Mouse (Mus musculus) midbrain, embryonic 10.5 days (tissue): ENCODE measurements around the gene 2210016F16Rik. TPM values are rescaled to one million over a fixed set of nuclear protein-coding genes. Genes with fewer than 3 reads are reported as not detected.
"Not testable (repeated sequence)": the region's sequence is repeated elsewhere in the genome, so short reads cannot be mapped to it uniquely, and the experiment has no call there.

Experiments used
- DNase-seq: peaks from one replicate; pipeline ENCODE4 v3.0.0-alpha.2; 2017; ENCODE audit warnings: low spot score
- H3K27ac ChIP-seq: fragments of 300-500 bp; sonication (generic); replicated peaks from 2 replicates; pipeline ENCODE4 v1.5.1; 2016; ENCODE audit warnings: mild to moderate bottlenecking
- H3K27me3 ChIP-seq: fragments of 300-500 bp; sonication (generic); 2 replicates; pipeline ENCODE4 v1.6.1; 2016; ENCODE audit warnings: low read depth, mild to moderate bottlenecking; ENCODE audit not compliant: poor library complexity, severe bottlenecking
- H3K36me3 ChIP-seq: fragments of 300-500 bp; sonication (generic); 2 replicates; pipeline ENCODE4 v1.6.1; 2016; ENCODE audit warnings: mild to moderate bottlenecking, moderate library complexity
- H3K4me1 ChIP-seq: fragments of 300-500 bp; sonication (generic); 2 replicates; pipeline ENCODE4 v1.6.1; 2016
- H3K4me3 ChIP-seq: fragments of 300-500 bp; sonication (generic); 2 replicates; pipeline ENCODE4 v1.5.1; 2016; ENCODE audit warnings: mild to moderate bottlenecking, moderate library complexity
- H3K9me3 ChIP-seq: fragments of 300-500 bp; sonication (generic); replicated peaks from 2 replicates; pipeline ENCODE4 v1.6.1; 2016; ENCODE audit warnings: mild to moderate bottlenecking
- WGBS: fragments of 180-500 bp; shearing (Covaris S2); methylation state at CpG from one replicate; pipeline ENCODE4 v1.1.7; 2016; 5-methylcytosine and 5-hydroxymethylcytosine counted together
- polyA plus RNA-seq: library from polyadenylated mRNA; unstranded; fragments of >200 nt; fragmentation: Nextera tagmentation; extraction: Ambion mirVana; gene quantifications from 2 replicates; pipeline ENCODE4 v1.2.1, GENCODE M21; 2016

2210016F16Rik gene
- polyA plus RNA-seq: 29.1 and 30.1 TPM in 2 replicates

DNA sequence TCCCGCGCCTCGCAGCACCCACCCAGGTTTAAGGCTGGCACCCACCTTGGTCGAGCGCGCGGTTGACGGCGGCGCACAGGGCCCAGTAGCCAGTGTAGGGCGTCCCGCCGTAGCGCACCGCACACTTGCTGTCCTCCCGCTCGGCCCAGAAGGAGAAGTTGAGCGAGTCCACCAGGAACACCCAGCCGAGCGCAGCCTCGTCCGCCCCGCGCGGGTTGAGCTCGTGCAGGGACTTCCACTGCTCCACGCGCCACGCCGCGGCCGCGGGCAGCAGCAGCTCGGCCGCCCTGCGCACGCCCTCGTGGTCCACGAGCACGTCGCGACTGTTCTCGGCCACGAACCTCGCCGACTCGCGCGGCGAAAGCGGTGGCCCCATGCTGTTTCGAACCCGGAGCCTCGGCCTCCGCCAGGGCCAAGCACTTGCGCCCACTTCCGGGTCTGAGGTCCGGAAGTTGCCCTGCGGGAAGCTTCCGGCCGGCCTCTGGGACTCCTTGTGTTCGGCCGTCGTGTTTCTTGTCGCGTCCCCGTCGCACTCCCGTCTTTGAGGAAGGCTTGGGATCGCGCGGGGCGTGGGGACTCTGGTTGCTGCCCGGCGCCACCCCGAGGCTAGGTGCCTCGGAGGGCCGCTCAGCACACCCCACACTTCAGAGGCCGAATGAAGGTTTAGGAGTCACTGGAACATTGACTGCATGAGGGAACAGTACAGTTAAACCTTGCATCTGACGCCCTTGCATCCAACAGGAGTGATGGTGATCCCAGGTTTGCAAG lies at the start of gene 2210016F16Rik:
2210016F16Rik (minus strand) TSS at position 447 of the 768 bp plus-strand sequence.
- peak within 1 kb of the TSS; percentile 85 for H3K27ac ChIP-seq
- 3% methylated on average over 79 of the region's 80 CpGs for WGBS

DNA sequence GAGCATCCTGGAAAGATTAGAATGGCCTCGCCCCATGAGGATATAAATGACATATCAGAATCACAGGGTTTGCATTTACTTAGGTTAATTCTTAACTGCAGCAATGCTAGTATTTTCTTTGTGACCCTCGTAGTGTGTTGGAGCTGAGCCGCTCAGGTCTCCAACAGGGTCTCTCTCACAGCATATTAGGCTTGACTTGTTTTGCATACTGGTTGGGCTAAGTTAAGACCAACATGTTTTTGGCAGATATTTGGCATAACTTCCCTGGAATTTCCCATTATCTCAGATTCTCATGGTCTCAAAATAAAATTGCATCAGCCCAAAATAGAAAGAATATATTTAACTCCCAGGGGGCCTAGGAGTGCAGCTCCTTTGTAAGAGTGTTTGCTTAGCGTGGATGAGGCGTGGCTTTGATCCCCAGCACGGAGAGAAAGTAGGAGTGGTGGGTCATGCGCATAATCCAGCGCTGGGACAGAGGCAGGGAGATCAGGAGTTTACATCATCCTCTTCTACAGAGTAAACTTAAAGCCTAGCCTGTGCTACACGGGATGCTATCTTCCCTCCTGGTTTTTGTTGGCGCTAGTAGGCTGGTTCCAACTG lies 38.1 kb upstream of the 2210016F16Rik start:
- Histone ChIP-seq H3K27ac (no peak overlapping the region), H3K36me3 (no peaks in the 10 kb centered on the region), H3K27me3 (no peaks in the 10 kb centered on the region), H3K9me3 (no peaks in the 10 kb centered on the region), H3K4me3 (no peak overlapping the region), H3K4me1 (0 out of 2 replicates have a peak, but pooled peaks cover 6% of the 10 kb centered on the region)
- WGBS: 66% methylated on average over 10 of the region's 10 CpGs
- DNase-seq: no peak

More for the DNA sequence above, at the start of gene 2210016F16Rik:
- no peaks in the 10 kb centered on the region for H3K27me3 ChIP-seq
- H3K4me1 ChIP-seq: peaks cover 17% of the 10 kb centered on the region
- DNase-seq: peak; percentile 79
- peaks cover 36% of the 10 kb centered on the region for H3K36me3 ChIP-seq
- peaks cover 24% of the 10 kb centered on the region for H3K9me3 ChIP-seq
- H3K4me3 ChIP-seq: peak within 1 kb of the TSS; percentile 76

DNA sequence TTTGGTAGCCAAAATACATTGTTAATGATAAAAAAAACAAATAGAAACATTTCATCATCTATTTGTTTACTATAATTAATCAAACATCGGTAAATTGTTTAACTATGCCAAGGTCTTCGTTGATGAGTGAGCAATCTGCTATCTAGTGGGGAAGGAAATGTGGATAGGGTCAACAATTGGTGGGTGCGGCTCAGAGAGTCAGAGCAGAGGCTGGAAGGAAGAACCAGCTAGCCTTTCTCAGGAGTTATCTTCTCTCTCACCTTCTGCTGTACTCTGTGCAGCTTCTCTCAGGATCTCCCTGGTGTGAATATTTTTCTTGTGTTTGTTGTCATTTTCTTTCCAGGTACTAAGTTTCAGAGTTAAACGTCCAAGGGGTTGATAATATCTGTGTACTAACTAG lies 37.2 kb upstream of the 2210016F16Rik start:
- 88% methylated on average over 4 of the region's 4 CpGs for WGBS
- H3K27ac ChIP-seq: no peak overlapping the region
- no peaks in the 10 kb centered on the region for H3K36me3 ChIP-seq
- no peaks in the 10 kb centered on the region for H3K27me3 ChIP-seq
- H3K4me3 ChIP-seq: no peak overlapping the region
- DNase-seq: no peak
- H3K4me1 ChIP-seq: 0 out of 2 replicates have a peak, but pooled peaks cover 6% of the 10 kb centered on the region
- no peaks in the 10 kb centered on the region for H3K9me3 ChIP-seq

DNA sequence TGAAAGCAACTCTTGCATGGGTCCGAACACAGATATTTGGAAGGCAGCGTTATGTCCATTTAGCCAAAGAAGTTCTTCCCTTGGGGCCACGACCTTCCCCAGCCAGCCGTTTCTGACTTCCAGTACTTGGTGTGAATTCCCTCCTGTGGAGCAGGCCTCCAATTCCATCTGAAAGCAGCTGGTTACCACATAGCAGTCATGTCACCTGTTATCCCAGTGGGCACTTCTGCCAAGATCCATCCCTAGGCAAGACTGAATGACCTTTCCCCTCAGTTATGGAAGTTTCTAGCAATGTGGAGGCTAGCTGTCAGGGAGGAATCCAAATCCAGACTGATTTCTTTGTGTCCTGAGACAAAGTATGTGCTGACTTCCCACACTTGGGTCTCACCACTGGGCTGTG lies 36.0 kb upstream of the 2210016F16Rik start:
- Histone ChIP-seq H3K4me1 (0 out of 2 replicates have a peak, but pooled peaks cover 6% of the 10 kb centered on the region), H3K9me3 (no peaks in the 10 kb centered on the region; the same call in 1 of the 2 replicates), H3K4me3 (no peak overlapping the region), H3K36me3 (no peaks in the 10 kb centered on the region), H3K27ac (no peak overlapping the region), H3K27me3 (no peaks in the 10 kb centered on the region)
- 79% methylated on average over 4 of the region's 4 CpGs for WGBS
- no peak for DNase-seq

DNA sequence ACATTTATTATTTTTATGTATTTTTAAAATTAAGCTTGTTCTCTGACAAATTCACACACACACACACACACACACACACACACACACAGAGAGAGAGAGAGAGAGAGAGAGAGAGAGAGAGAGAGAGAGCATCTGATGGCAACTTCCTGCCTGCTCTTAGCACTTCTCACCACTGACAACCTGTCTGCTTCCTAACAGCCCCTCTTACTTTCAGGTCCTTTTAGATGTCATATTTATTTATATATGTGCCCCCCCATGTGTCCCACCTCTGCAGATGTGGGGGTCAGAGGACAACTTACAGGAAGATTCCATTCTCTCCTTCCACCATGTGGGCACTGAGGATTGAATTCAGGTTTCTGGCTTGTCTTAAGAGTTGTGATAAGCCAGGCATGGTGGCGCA lies 34.2 kb upstream of the 2210016F16Rik start:
- H3K36me3 ChIP-seq: no peaks in the 10 kb centered on the region
- WGBS: 94% methylated on average over 1 of the region's 1 CpGs
- no peak for DNase-seq
- no peaks in the 10 kb centered on the region; the same call in 1 of the 2 replicates for H3K9me3 ChIP-seq
- no peaks in the 10 kb centered on the region for H3K27me3 ChIP-seq
- H3K4me1 ChIP-seq: 0 out of 2 replicates have a peak, but pooled peaks cover 6% of the 10 kb centered on the region
- H3K4me3 ChIP-seq: no peak overlapping the region
- H3K27ac ChIP-seq: no peak overlapping the region

DNA sequence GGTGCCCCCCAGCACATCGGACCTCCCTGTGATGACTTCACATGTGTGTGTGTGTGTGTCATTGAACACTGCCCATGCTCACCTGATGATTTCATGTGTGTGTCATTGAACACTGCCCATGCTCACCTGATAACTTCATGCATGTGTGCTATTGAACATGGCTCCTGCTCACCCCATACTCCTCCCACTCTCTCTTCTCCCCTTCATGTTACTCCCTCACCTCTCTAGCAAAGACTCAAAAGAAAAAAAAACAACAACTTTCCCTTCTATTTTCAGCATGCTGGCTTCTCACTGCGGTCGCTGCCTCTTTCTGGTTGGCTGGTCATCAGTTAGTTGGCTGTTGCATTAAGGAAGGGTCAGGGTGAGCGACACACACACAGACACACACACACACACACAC lies 33.6 kb upstream of the 2210016F16Rik start:
- H3K4me1 ChIP-seq: 0 out of 2 replicates have a peak, but pooled peaks cover 6% of the 10 kb centered on the region
- no peaks in the 10 kb centered on the region for H3K36me3 ChIP-seq
- no peak overlapping the region for H3K4me3 ChIP-seq
- DNase-seq: no peak
- no peaks in the 10 kb centered on the region; the same call in 1 of the 2 replicates for H3K9me3 ChIP-seq
- H3K27me3 ChIP-seq: no peaks in the 10 kb centered on the region
- 90% methylated on average over 4 of the region's 4 CpGs for WGBS
- no peak overlapping the region for H3K27ac ChIP-seq

DNA sequence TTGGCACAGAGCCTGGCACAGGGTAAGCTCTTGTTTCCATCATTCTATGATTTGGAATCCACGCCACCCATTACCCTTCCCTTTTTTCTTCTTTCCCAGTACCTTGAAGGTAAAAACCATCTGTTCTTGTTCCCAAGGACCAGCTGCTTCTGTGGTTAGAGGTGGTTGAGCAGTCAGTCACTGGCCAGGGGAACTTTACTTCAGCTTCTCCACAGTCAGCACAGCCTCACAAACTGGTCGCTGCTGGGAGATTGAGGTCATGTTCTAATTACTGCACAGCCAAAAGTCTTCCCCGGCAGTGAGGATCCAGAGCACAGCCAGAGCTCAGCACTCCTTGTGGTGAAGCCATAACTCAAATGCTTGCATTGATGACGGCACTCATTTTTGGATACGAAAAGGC lies 30.8 kb upstream of the 2210016F16Rik start:
- 90% methylated on average over 5 of the region's 5 CpGs for WGBS
- DNase-seq: no peak
- H3K9me3 ChIP-seq: peaks cover 3% of the 10 kb centered on the region; the same call in 1 of the 2 replicates

DNA sequence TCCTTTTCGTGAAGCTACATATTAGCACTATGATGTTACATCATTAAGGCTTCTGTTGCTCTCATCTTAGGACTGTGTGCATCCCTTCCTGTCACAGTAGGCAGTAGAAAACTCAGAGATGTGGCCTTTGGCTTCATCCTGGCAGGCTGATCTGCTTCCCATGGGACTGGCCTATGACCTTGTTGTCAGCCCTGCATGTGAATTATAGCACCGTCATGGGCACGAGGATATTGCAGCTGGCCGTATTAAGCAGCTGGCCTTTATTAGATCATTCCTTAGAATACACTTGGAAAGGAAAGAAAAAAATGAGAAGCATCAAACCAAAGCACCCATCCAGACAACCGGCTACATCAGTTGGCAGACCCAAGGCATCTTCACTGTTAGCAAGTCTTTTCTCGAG lies 30.3 kb upstream of the 2210016F16Rik start:
- Histone ChIP-seq H3K4me1 (no peaks in the 10 kb centered on the region), H3K27me3 (no peaks in the 10 kb centered on the region), H3K9me3 (peaks cover 3% of the 10 kb centered on the region; the same call in 1 of the 2 replicates), H3K27ac (no peak overlapping the region), H3K36me3 (peaks cover 28% of the 10 kb centered on the region), H3K4me3 (no peak overlapping the region)
- 92% methylated on average over 6 of the region's 6 CpGs for WGBS
- no peak for DNase-seq

More for the DNA sequence above, 30.8 kb upstream of the 2210016F16Rik start:
- H3K4me1 ChIP-seq: no peaks in the 10 kb centered on the region
- no peak overlapping the region for H3K4me3 ChIP-seq
- H3K27ac ChIP-seq: no peak overlapping the region
- H3K36me3 ChIP-seq: peaks cover 23% of the 10 kb centered on the region
- H3K27me3 ChIP-seq: no peaks in the 10 kb centered on the region

DNA sequence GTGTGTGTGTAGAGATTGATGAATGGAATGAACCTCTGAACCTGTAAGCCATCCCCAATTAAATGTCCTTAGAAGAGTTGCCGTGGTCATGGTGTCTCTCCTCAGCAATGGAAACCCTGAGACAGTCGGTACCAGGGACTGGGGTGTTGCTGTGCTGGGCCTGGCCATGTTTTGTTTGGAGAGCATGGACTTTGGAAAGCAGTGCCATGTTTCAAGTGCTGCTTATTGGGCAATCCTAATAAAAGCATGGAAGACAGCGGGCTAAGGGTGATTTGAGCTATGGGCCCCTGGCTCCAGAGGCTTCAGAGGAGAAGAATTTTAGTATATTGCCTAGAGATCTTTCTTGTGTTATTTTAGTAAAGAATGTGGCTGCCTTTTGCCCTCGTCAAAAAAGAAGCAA lies 26.0 kb upstream of the 2210016F16Rik start:
- Histone ChIP-seq H3K27me3 (no peaks in the 10 kb centered on the region), H3K9me3 (peaks cover 3% of the 10 kb centered on the region; the same call in 1 of the 2 replicates), H3K4me1 (no peaks in the 10 kb centered on the region), H3K4me3 (no peak overlapping the region), H3K27ac (no peak overlapping the region), H3K36me3 (peaks cover 48% of the 10 kb centered on the region)
- no peak for DNase-seq
- 90% methylated on average over 4 of the region's 4 CpGs for WGBS

DNA sequence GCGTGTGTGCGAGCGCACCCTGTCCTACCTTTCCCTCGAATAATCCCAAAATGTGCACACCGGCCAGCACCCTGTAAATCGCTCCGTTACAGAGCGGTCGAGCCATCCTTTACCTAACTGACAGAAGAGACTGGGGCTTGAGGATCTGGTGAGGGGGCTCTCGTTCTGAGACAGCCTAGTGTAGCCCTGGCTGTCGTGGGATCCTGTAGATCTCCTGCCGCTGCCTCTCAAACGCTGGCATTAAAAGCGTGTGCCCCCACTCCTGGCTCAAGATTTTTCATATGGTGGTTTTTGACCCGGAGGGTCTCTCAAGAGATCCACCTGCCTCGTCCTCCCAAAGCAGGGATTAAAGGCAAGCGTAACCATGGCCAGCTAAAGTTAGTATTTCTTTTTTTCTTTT lies 18.2 kb upstream of the 2210016F16Rik start, which contains the start of gene Hnrnpk:
Hnrnpk (minus strand) TSS at position 101 of the 400 bp plus-strand sequence.
- not testable (repeated sequence) for H3K9me3 ChIP-seq, DNase-seq, H3K27me3 ChIP-seq
- WGBS: 8% methylated on average over 17 of the region's 17 CpGs
- peak within 1 kb of the TSS; percentile 97 for H3K4me3 ChIP-seq
- peak within 1 kb of the TSS; percentile 100 for H3K27ac ChIP-seq
- peaks cover 31% of the 10 kb centered on the region for H3K36me3 ChIP-seq
- peaks cover 19% of the 10 kb centered on the region for H3K4me1 ChIP-seq

DNA sequence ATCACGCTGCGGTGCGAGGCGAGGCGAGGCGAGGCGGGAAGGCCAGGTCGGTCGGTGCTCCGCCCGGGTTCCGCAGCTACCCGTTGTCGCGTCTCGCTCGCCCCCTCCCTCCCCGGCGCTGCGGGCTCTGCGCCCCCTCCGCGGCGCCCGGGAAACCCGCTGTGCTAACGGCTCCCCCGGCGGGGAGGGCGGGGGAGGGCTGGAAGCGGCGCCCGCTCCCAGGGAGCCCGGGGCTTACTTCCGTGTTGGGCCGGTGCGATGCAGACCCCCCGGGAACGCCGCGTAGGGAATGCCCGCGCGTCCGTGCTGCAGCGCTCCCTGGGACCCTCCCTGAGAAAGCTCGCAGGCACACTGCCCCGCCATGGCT lies 17.7 kb upstream of the 2210016F16Rik start:
- Histone ChIP-seq H3K4me1 (peaks cover 19% of the 10 kb centered on the region), H3K9me3 (no peaks in the 10 kb centered on the region), H3K36me3 (peaks cover 36% of the 10 kb centered on the region), H3K27me3 (no peaks in the 10 kb centered on the region), H3K4me3 (peak overlapping the region; percentile 97), H3K27ac (peak overlapping the region; percentile 100)
- 0% methylated on average over 39 of the region's 48 CpGs for WGBS
- DNase-seq: no peak

DNA sequence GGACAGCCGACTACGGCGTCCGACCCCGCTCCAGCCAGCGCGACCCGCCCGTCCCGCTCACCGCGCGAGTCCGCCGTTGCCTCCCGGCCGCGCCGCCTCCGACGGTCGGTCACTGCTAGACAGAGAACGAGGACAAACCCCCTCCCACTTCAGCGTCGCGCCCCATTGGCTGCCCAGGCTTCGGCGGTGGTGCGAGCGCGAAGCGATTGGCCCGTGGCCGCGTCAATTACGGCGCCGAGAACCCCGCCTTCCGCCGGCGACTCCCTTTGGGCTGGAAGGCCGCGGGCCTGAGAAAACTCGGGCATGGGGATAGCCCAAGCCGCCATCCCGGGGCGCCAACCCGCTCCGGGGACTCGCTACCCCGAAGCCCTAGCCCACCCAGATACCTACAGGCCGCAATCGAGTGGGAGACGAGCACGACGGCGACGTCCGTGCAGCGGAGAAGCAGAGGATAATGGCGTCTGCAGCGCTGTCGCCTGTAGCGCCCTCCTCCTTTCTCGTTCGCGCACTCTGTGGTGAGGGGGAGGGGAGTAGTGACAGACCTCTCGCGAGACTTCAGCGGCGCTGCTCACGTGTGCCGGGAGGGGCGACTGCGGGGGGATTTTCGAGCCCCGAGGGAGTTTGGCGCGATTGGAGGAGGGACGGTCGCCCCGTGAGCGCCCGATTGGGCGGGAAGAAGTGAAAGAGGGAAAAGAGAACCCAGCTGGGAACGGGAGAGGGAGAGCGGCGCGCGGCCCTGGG lies 17.1 kb upstream of the 2210016F16Rik start, which contains the start of gene Rmi1:
Rmi1 (plus strand) TSS at position 246 of the 741 bp plus-strand sequence.
- Histone ChIP-seq H3K9me3 (no peaks in the 10 kb centered on the region), H3K27ac (peak within 1 kb of the TSS; percentile 100), H3K36me3 (peaks cover 36% of the 10 kb centered on the region), H3K4me1 (peaks cover 19% of the 10 kb centered on the region), H3K4me3 (peak within 1 kb of the TSS; percentile 97), H3K27me3 (no peaks in the 10 kb centered on the region)
- DNase-seq: peak; percentile 98
- WGBS: under 1% methylated on average over 90 of the region's 91 CpGs
